Mouse (Mus musculus): Measurements from ENCODE around the gene Rpl13a.

- no peak for TF ChIP-seq CTCF (IDR thresholded peaks at IDR 0.05; ENCODE audit: extremely low read depth, insufficient read length, insufficient replicate concordance, low read depth, low read length)
- TF ChIP-seq POLR2A (IDR thresholded peaks at IDR 0.05; ENCODE audit: low read depth, low read length), result peak; percentile 60
These were observed 24.8 kb downstream of the Rpl13a start, which contains the start of gene Fcgrt for GRCm38 (mm10) chr7:45103652-45104180.
